Mouse (Mus musculus) liver, adult 2 months (tissue): ENCODE data around the gene Prl8a6. TPM values are rescaled to one million over a fixed set of nuclear protein-coding genes. Genes with fewer than 3 reads are reported as not detected.

ENCODE experiments used
- DNase-seq: peaks from one replicate; pipeline ENCODE4 v3.0.0-alpha.2; 2011; ENCODE audit warnings: low read depth, low spot score; ENCODE audit errors: extremely low read depth
- H3K27ac ChIP-seq: fragments of 200-500 bp; replicated peaks from 2 replicates; pipeline ENCODE4 v1.5.1; 2012; ENCODE audit warnings: low read depth, mild to moderate bottlenecking, control low read depth, inconsistent platforms, low read length; ENCODE audit not compliant: insufficient read depth
- H3K27me3 ChIP-seq: fragments of 200-500 bp; 2 replicates; pipeline ENCODE4 v1.6.1; 2012; ENCODE audit warnings: mild to moderate bottlenecking, moderate library complexity, low read length, inconsistent platforms; ENCODE audit not compliant: control insufficient read depth, insufficient read depth
- H3K36me3 ChIP-seq: fragments of 200-500 bp; 2 replicates; pipeline ENCODE4 v1.6.1; 2012; ENCODE audit warnings: low read length, inconsistent platforms; ENCODE audit not compliant: control insufficient read depth, insufficient read depth
- H3K4me1 ChIP-seq: fragments of 200-500 bp; 2 replicates; pipeline ENCODE4 v1.6.1; 2011; ENCODE audit warnings: low read length; ENCODE audit not compliant: control insufficient read depth, insufficient read depth
- H3K4me3 ChIP-seq: fragments of 200-500 bp; 2 replicates; pipeline ENCODE4 v1.5.1; 2011; ENCODE audit warnings: low read depth, mild to moderate bottlenecking, control low read depth, low read length, moderate library complexity; ENCODE audit not compliant: insufficient read depth
- H3K79me2 ChIP-seq: fragments of 200-500 bp; 2 replicates; pipeline ENCODE4 v1.6.1; 2012; ENCODE audit warnings: inconsistent platforms, mild to moderate bottlenecking, low read length, moderate library complexity; ENCODE audit not compliant: control insufficient read depth, insufficient read depth
- H3K9ac ChIP-seq: fragments of 200-500 bp; 2 replicates; pipeline ENCODE4 v1.6.1; 2012; ENCODE audit warnings: low read depth, mild to moderate bottlenecking, control low read depth, inconsistent platforms, low read length
- CTCF ChIP-seq: fragments of 200-500 bp; IDR thresholded peaks from 2 replicates; pipeline ENCODE4 v1.5.1; 2011; ENCODE audit warnings: low read depth, low read length, control low read depth
- POLR2A ChIP-seq: fragments of 200-500 bp; IDR thresholded peaks from 2 replicates; pipeline ENCODE4 v1.6.1; 2011; ENCODE audit warnings: low read length, control low read depth; ENCODE audit not compliant: insufficient read depth; ENCODE audit errors: extremely low read depth
- WGBS: fragments of 180-500 bp; shearing (Covaris S2); methylation state at CpG from one replicate; pipeline ENCODE4 v1.1.7; 2018; 5-methylcytosine and 5-hydroxymethylcytosine counted together
- polyA plus RNA-seq: library from polyadenylated mRNA; depleted of rRNA; stranded (reverse); fragments of >200 nt; gene quantifications from 2 replicates; pipeline ENCODE4 v1.2.3, GENCODE M21; 2012; rRNA removed
- total RNA-seq: library from RNA; depleted of rRNA; stranded (reverse); fragments of >200 nt; gene quantifications from 2 replicates; pipeline ENCODE4 v1.2.3, GENCODE M21; 2014; rRNA removed

Gene Prl8a6
- not detected in 2 replicates for total RNA-seq
- polyA plus RNA-seq = not detected in 2 replicates

GRCm38 (mm10) chr13:27438588-27438987, at the start of gene Prl8a6:
Gene Prl8a6 (minus strand): TSS chr13:27438688.
- H3K79me2 ChIP-seq = no peaks in the 10 kb centered on the region
- H3K4me1 ChIP-seq = no peaks in the 10 kb centered on the region
- H3K27me3 ChIP-seq = no peaks in the 10 kb centered on the region
- H3K36me3 ChIP-seq = no peaks in the 10 kb centered on the region
- no peak within 1 kb of the TSS for H3K4me3 ChIP-seq
- 68% methylated on average over 3 of the region's 3 CpGs for WGBS
- TF ChIP-seq POLR2A = no peak
- no peak for TF ChIP-seq CTCF
- H3K27ac ChIP-seq = no peak within 1 kb of the TSS
- H3K9ac ChIP-seq = no peak within 1 kb of the TSS
- DNase-seq = no peak

- 69% methylated on average over 1 of the region's 1 CpGs for WGBS
- no peaks in the 10 kb centered on the region for H3K4me1 ChIP-seq
- TF ChIP-seq POLR2A = no peak
- TF ChIP-seq CTCF = no peak
- no peak overlapping the region for H3K9ac ChIP-seq
- H3K4me3 ChIP-seq = no peak overlapping the region
- no peaks in the 10 kb centered on the region for H3K27me3 ChIP-seq
- no peaks in the 10 kb centered on the region for H3K79me2 ChIP-seq
- H3K36me3 ChIP-seq = no peaks in the 10 kb centered on the region
- H3K27ac ChIP-seq = no peak overlapping the region
- no peak for DNase-seq
Measured at GRCm38 (mm10) chr13:27433159-27433558, 5.3 kb downstream of the Prl8a6 start.

DNA sequence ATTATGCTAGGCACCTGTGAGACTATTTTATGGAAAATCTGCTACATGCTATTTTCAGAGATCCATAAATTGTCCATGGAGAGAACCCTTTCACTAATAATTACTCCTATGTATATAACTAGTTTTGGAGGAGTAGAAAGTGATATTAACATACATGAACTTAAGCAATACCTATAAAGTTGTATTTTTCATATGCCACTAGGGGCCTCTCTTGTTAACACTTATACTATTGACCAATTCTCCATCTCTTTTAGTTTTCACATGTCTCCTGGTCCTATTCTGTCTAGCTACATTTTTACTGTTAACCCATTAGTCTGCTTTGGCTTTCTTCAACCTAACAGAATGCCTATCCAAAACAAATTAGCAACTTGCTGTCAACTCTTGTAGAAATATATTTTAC, 24.8 kb downstream of the Prl8a6 start:
- TF ChIP-seq CTCF = no peak
- no peak overlapping the region for H3K9ac ChIP-seq
- no peak overlapping the region for H3K4me3 ChIP-seq
- H3K27me3 ChIP-seq = no peaks in the 10 kb centered on the region
- H3K4me1 ChIP-seq = no peaks in the 10 kb centered on the region
- no peak for DNase-seq
- H3K79me2 ChIP-seq = no peaks in the 10 kb centered on the region
- no peaks in the 10 kb centered on the region for H3K36me3 ChIP-seq
- H3K27ac ChIP-seq = no peak overlapping the region

- no peak overlapping the region for H3K9ac ChIP-seq
- H3K36me3 ChIP-seq = no peaks in the 10 kb centered on the region
- TF ChIP-seq CTCF = no peak
- TF ChIP-seq POLR2A = no peak
- DNase-seq = no peak
- 90% methylated on average over 7 of the region's 7 CpGs for WGBS
- H3K79me2 ChIP-seq = no peaks in the 10 kb centered on the region
- H3K27ac ChIP-seq = no peak overlapping the region
- H3K4me1 ChIP-seq = no peaks in the 10 kb centered on the region
- no peaks in the 10 kb centered on the region for H3K27me3 ChIP-seq
- H3K4me3 ChIP-seq = no peak overlapping the region
Measured at GRCm38 (mm10) chr13:27399061-27399724, 39.3 kb downstream of the Prl8a6 start.

- Histone ChIP-seq H3K27ac (no peak within 1 kb of the TSS), H3K79me2 (no peaks in the 10 kb centered on the region), H3K9ac (no peak within 1 kb of the TSS), H3K36me3 (no peaks in the 10 kb centered on the region), H3K4me3 (no peak within 1 kb of the TSS), H3K27me3 (no peaks in the 10 kb centered on the region), H3K4me1 (no peaks in the 10 kb centered on the region)
- DNase-seq = no peak
- WGBS = 74% methylated on average over 6 of the region's 6 CpGs
- no peak for TF ChIP-seq CTCF
- TF ChIP-seq POLR2A = no peak
Measured at GRCm38 (mm10) chr13:27390746-27391145, 47.7 kb downstream of the Prl8a6 start, which contains the start of gene Prl2b1. Gene Prl2b1 (minus strand): TSS chr13:27390846.

Other genes with a start within 250 kb of the Prl8a6 start
- gene Prl3c1, start 242.0 kb downstream of the Prl8a6 start, total RNA-seq = not detected in 2 replicates
- not detected in 2 replicates for gene Prl3c1, start 242.0 kb downstream of the Prl8a6 start, polyA plus RNA-seq
- gene Prl3b1, start 196.8 kb downstream of the Prl8a6 start, total RNA-seq = not detected in 2 replicates
- gene Prl3b1, start 196.8 kb downstream of the Prl8a6 start, polyA plus RNA-seq = not detected in 2 replicates
- not detected in 2 replicates for gene Prl3a1, start 179.3 kb downstream of the Prl8a6 start, total RNA-seq
- gene Prl3a1, start 179.3 kb downstream of the Prl8a6 start, polyA plus RNA-seq = not detected in 2 replicates
- gene Prl6a1, start 126.1 kb downstream of the Prl8a6 start, total RNA-seq = not detected in 2 replicates
- gene Prl6a1, start 126.1 kb downstream of the Prl8a6 start, polyA plus RNA-seq = not detected in 2 replicates
- not detected in 2 replicates for gene Prl8a2, start 93.0 kb downstream of the Prl8a6 start, total RNA-seq
- gene Prl8a2, start 93.0 kb downstream of the Prl8a6 start, polyA plus RNA-seq = not detected in 2 replicates
- not detected in 2 replicates for gene Prl2b1, start 47.8 kb downstream of the Prl8a6 start, total RNA-seq
- gene Prl2b1, start 47.8 kb downstream of the Prl8a6 start, polyA plus RNA-seq = not detected in 2 replicates
- not detected in 2 replicates for gene Prl8a8, start 74.5 kb upstream of the Prl8a6 start, total RNA-seq
- not detected in 2 replicates for gene Prl8a8, start 74.5 kb upstream of the Prl8a6 start, polyA plus RNA-seq
- gene Prl8a9, start 125.9 kb upstream of the Prl8a6 start, total RNA-seq = not detected in 2 replicates
- gene Prl8a9, start 125.9 kb upstream of the Prl8a6 start, polyA plus RNA-seq = not detected in 2 replicates
- not detected in 2 replicates for gene Prl8a1, start 143.5 kb upstream of the Prl8a6 start, total RNA-seq
- not detected in 2 replicates for gene Prl8a1, start 143.5 kb upstream of the Prl8a6 start, polyA plus RNA-seq
- not detected in 2 replicates for gene Prl7b1, start 171.9 kb upstream of the Prl8a6 start, total RNA-seq
- not detected in 2 replicates for gene Prl7b1, start 171.9 kb upstream of the Prl8a6 start, polyA plus RNA-seq
- not detected in 2 replicates for gene Prl7a1, start 203.8 kb upstream of the Prl8a6 start, total RNA-seq
- gene Prl7a1, start 203.8 kb upstream of the Prl8a6 start, polyA plus RNA-seq = not detected in 2 replicates
- gene Prl7a2, start 229.3 kb upstream of the Prl8a6 start, total RNA-seq = not detected in 2 replicates
- gene Prl7a2, start 229.3 kb upstream of the Prl8a6 start, polyA plus RNA-seq = not detected in 2 replicates